Mouse (Mus musculus): Measurements from ENCODE around the gene Gucy2e.

Gene Gucy2e

GRCm38 (mm10) chr11:69174722-69175121 lies 62.1 kb downstream of the Gucy2e start:
- no peak for DNase-seq (ENCODE audit: low spot score in 2 of 2)

GRCm38 (mm10) chr11:69172606-69173005 lies 64.2 kb downstream of the Gucy2e start:
- no peak for DNase-seq (ENCODE audit: low spot score in 2 of 2)

- peak in 1 of 2 experiments; percentile 68 for DNase-seq (ENCODE audit: low spot score in 2 of 2)
These were observed 65.2 kb downstream of the Gucy2e start for GRCm38 (mm10) chr11:69171626-69172025.

GRCm38 (mm10) chr11:69169313-69169712 lies 67.5 kb downstream of the Gucy2e start:
- DNase-seq (ENCODE audit: low spot score in 2 of 2), result no peak

Data from cerebellum, postnatal 4 days (tissue).